Comparison of ENCODE assay signal across 16 mouse cellular contexts in the genomic region with DNA sequence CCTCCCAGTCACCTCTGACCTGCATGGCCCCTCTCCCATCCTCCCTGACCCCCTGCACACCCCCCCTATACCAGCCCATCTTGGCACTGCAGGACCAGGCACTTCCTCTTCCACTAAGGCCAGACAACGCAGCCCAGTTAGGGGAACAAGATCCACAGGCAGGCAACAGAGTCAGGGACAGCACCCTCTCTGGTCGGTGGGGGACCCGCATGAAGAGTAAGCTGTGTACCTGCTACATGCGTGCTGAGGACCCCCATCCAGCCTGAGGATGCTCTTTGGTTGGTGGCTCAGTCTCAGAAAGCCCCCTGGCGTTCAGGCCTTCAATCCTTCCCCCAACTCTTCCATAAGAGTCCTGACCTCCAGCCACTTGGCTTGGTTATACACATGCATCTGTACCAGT.
"Had no signal": no experiment of that assay in that cellular context is flagged by ENCODE, and none has a peak within 500 bp of the region (broad histone marks: within the 10 kb centered on the region; RNA-seq: fewer than 3 reads in every experiment).

No protein-coding gene starts in this region.

- DNase-seq: kidney, postnatal 10 days; kidney, postnatal 4 days; left cerebral cortex, postnatal 4 days; lung, embryonic 14.5 days; lung, postnatal 10 days; lung, postnatal 4 days; right cerebral cortex, postnatal 14 days; thymus, postnatal 4 days had no signal

- H3K4me2 ChIP-seq: limb, embryonic 13.5 days; liver, embryonic 15.5 days; lung, embryonic 14.5 days; midbrain, embryonic 11.5 days; midbrain, embryonic 15.5 days; neural tube, embryonic 12.5 days; stomach, embryonic 15.5 days had no signal

- H3K4me1 ChIP-seq: limb, embryonic 13.5 days; liver, embryonic 15.5 days; midbrain, embryonic 15.5 days; neural tube, embryonic 12.5 days; stomach, embryonic 15.5 days had no signal

- H3K36me3 ChIP-seq: limb, embryonic 13.5 days; liver, embryonic 15.5 days; midbrain, embryonic 15.5 days; neural tube, embryonic 12.5 days; stomach, embryonic 15.5 days had no signal

- H3K27ac ChIP-seq: layer of hippocampus, adult 2 months; limb, embryonic 13.5 days; liver, embryonic 15.5 days; midbrain, embryonic 15.5 days; neural tube, embryonic 12.5 days; stomach, embryonic 15.5 days had no signal

- H3K9ac ChIP-seq: limb, embryonic 13.5 days; liver, embryonic 15.5 days; lung, embryonic 14.5 days; midbrain, embryonic 15.5 days; neural tube, embryonic 12.5 days; stomach, embryonic 15.5 days had no signal

- ATAC-seq: midbrain, embryonic 15.5 days had no signal

- H3K4me3 ChIP-seq: layer of hippocampus, adult 2 months; limb, embryonic 13.5 days; liver, embryonic 15.5 days; megakaryocyte, embryonic 14.5 days; midbrain, embryonic 15.5 days; neural tube, embryonic 12.5 days; stomach, embryonic 15.5 days had no signal

- H3K9me3 ChIP-seq: limb, embryonic 13.5 days; liver, embryonic 15.5 days; midbrain, embryonic 15.5 days; neural tube, embryonic 12.5 days; stomach, embryonic 15.5 days had no signal

- H3K27me3 ChIP-seq: limb, embryonic 13.5 days; megakaryocyte, embryonic 14.5 days; midbrain, embryonic 15.5 days; neural tube, embryonic 12.5 days; stomach, embryonic 15.5 days had no signal
